Mouse (Mus musculus) adrenal gland, adult (tissue): ENCODE results near the gene Slc25a41.
A peak's percentile ranks its signal among the peaks of the same experiment; 100 is the strongest.

Experiments
- DNase-seq, 2 experiments: peaks; one replicate each; pipeline ENCODE4 v3.0.0; 2022 to 2023; ENCODE audit warnings: low spot score in 1 of 2; ENCODE audit not compliant: inconsistent age in 2 of 2

Gene Slc25a41

DNA sequence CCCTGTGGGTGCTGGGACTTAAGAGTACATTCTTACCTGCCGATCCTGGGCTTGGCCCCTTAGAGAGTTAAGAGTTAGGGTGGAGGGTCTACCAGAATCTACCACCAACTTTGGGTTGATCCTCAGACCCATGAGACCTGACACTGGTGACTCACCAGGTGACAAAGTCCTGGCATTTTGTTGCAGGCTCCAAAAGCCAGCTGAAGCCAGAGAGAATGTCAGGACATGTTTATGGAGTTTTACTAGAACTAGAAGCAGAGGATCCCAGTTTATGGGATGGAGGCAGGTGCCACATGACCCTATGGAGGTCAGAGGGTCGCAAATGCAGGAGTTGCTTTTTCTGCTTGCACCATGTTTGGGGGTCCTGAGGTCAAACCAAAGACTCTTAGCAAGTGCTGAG lies 44.9 kb downstream of the Slc25a41 start:
- peak in 1 of 2 experiments; percentile 81 for DNase-seq

DNA sequence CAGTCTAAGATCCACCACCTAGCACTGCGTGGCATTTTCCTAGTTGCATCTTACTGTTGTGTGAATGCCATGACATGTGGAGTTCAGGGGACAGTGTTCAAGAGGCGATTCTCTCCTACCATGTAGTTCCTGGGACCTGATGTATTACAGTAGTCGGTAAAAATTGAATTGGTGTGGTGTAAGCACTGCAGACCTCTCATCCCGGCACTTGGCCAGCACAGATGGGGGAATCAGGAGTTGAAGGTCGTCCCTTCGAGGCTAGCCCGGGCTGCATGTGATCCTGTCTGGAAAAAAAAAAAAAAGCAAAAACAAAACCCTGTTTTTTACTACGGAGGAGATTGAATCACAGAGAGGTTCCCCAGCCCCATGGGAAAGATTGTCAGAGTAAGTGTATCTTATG lies 46.4 kb downstream of the Slc25a41 start:
- peak in 1 of 2 experiments; percentile 70 for DNase-seq

DNA sequence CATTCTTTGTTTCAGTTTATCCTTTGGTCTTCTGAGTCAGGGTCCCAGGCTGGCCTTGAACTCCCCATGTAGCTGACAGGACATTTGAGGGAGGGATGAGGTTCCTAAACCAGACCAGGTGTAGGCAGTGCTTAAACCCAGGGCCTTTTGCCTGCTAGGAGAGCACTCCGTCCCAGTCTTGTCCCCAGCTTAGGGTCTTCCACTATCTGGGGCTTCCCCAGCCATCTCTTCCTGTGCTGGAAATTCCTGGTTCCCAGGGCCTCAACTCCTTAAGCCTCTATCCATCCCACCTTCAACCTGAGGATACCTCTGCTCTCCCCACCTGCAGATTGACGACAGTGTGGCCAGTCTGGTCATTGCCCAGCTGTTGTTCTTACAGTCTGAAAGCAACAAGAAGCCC lies 50.5 kb downstream of the Slc25a41 start:
- DNase-seq: peak; percentile 17 to 40

DNA sequence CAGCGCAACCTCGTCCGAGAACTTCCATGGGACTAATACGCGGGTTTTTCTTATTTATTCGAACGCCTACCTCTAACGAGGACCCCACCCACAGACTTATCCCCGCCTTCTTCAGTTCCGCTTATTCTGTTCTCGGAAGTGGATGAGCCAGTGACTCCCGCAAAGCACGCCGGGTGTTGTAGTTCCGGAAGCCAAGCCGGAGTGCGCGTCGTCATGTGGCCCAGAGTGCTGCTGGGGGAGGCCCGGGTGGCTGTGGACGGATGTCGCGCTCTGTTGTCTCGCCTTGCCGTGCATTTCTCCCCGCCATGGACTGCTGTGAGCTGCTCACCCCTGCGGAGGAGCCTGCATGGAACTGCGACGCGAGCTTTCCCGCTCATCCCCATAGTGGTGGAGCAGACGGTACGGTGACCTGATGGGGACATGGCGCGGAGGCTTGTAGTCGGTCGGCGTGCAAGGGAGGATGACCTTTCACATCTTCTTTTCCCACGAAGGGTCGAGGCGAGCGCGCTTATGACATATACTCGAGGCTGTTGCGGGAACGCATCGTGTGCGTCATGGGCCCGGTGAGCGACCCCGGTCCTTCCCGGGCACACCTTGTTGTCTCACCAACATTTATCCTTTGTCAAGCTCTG lies 51.2 kb downstream of the Slc25a41 start, which contains the start of gene Clpp:
Clpp (plus strand) TSS at position 191 of the 632 bp plus-strand sequence.
- DNase-seq: peak; percentile 95 to 98

DNA sequence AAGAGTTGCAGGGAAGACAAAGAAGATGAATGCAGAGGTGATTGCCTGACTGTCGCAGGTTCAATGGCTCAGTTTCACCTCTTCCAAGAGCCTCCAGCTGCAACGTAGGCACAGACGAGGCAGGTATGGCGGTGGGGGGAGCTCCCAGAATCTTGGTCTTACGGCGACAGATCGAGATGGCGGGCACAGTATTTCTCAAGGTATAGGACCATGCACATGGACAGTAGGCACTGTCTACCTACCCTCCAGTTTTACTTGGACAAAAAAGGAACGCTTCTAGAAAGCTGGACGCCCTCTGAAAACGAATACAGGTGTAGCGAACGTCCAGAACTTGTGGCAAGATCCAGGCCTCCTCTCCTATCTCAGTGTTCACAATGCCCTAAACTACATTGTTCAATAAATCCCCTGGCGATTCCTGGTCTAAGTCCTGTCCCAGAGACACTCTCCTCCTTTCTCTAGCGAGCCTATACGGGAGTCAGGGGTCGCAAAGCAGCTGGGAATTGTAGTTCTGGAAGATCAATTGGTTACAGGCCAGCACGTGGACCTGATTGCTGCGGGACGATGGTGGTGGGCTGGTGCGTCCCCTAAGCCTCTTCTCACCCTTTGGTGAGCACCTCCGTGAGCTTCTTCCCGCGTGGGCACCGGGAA lies 51.9 kb downstream of the Slc25a41 start:
- peak in 1 of 2 experiments; percentile 41 for DNase-seq

DNA sequence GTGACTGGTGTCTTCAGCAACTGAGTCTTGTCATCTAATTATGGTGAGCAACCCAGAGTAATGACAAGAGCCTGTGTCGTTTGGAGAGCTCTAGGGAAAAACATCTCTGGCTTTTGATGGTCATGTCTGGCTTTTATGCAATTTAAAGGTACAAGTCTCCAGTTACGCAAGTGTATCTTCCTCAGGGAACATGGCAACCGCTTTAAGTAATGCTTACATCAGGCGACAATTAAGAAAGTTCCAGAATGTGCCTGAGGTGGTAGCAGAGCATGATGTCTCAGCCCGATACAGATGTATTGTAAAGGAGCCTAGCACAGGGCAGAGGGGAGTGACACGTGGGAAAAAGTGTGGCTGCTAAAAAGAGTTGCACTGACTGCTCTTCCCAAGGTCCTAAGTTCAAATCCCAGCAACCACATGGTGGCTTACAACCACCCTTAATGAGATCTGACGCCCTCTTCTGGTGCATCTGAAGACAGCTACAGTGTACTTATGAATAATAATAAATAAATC lies 52.5 kb downstream of the Slc25a41 start:
- DNase-seq: peak; percentile 16 to 45

- peak in 1 of 2 experiments; percentile 13 for DNase-seq
Measured at GRCm38 (mm10) chr17:56988441-56988840, 53.0 kb downstream of the Slc25a41 start.

- peak; percentile 1 to 60 for DNase-seq
Measured at GRCm38 (mm10) chr17:56986105-56986805, 55.2 kb downstream of the Slc25a41 start.

- no peak for DNase-seq
Measured at GRCm38 (mm10) chr17:56985656-56986055, 55.8 kb downstream of the Slc25a41 start.

DNA sequence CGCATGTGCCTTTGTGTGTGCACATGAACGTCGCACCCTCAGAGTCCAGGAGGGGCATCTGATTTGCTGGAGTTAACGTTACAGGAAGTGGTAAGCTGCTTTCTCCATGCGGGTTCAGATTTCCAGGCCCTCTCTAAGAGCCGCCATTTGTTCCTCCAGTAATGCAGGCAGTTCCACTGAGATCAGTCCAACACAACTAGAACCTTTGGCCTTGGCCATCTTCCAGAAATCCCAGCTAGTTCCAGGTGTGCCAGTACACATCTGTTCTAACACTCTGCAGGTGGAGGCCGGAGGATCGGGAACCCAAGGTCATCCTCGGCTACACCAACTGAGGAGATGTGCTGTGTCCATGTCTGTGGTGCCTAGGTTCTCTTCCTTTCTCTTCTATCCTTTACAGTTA lies 56.6 kb downstream of the Slc25a41 start:
- DNase-seq: no peak
